Mouse (Mus musculus): Measurements from ENCODE around the gene Cntn5. TPM values are rescaled to one million over a fixed set of nuclear protein-coding genes. Genes with fewer than 3 reads are reported as not detected.

Gene Cntn5
- polyA plus RNA-seq, 1 experiment from 2014 or later: 0.67 TPM

GRCm38 (mm10) chr9:10384455-10384854 is 520.1 kb downstream of the Cntn5 start:
- WGBS: 28% methylated on average over 1 of the region's 1 CpGs
- no peak for ATAC-seq (ENCODE audit: borderline replicate concordance, extremely low read depth, low FRiP score, low TSS enrichment)
- no peak overlapping the region for H3K9ac ChIP-seq

GRCm38 (mm10) chr9:10383140-10383539 is 521.4 kb downstream of the Cntn5 start:
- Histone ChIP-seq H3K4me1 (no peaks in the 10 kb centered on the region), H3K9ac (no peak overlapping the region), H3K4me3 (no peak overlapping the region), H3K36me3 (no peaks in the 10 kb centered on the region), H3K4me2 (no peak overlapping the region), H3K9me3 (no peaks in the 10 kb centered on the region), H3K27ac (no peak overlapping the region), H3K27me3 (no peaks in the 10 kb centered on the region)
- no peak for ATAC-seq (ENCODE audit: borderline replicate concordance, extremely low read depth, low FRiP score, low TSS enrichment)

More at GRCm38 (mm10) chr9:10384455-10384854, 520.1 kb downstream of the Cntn5 start:
- Histone ChIP-seq H3K27ac (no peak overlapping the region), H3K4me2 (no peak overlapping the region), H3K36me3 (no peaks in the 10 kb centered on the region), H3K9me3 (no peaks in the 10 kb centered on the region), H3K4me1 (no peaks in the 10 kb centered on the region), H3K4me3 (no peak overlapping the region), H3K27me3 (no peaks in the 10 kb centered on the region)

- H3K4me1 ChIP-seq: no peaks in the 10 kb centered on the region
- 86% methylated on average over 4 of the region's 4 CpGs for WGBS
- H3K27ac ChIP-seq: no peak overlapping the region
- ATAC-seq (ENCODE audit: borderline replicate concordance, extremely low read depth, low FRiP score, low TSS enrichment): no peak
- H3K4me2 ChIP-seq: no peak overlapping the region
- H3K4me3 ChIP-seq: no peak overlapping the region
- H3K9ac ChIP-seq: no peak overlapping the region
- no peaks in the 10 kb centered on the region for H3K9me3 ChIP-seq
- H3K36me3 ChIP-seq: no peaks in the 10 kb centered on the region
- no peaks in the 10 kb centered on the region for H3K27me3 ChIP-seq
Measured at GRCm38 (mm10) chr9:10381701-10382100, 522.9 kb downstream of the Cntn5 start.

- Histone ChIP-seq H3K27ac (no peak overlapping the region), H3K27me3 (no peaks in the 10 kb centered on the region), H3K4me2 (no peak overlapping the region), H3K9me3 (no peaks in the 10 kb centered on the region), H3K9ac (no peak overlapping the region), H3K4me1 (no peaks in the 10 kb centered on the region), H3K36me3 (no peaks in the 10 kb centered on the region), H3K4me3 (no peak overlapping the region)
- no peak for ATAC-seq (ENCODE audit: borderline replicate concordance, extremely low read depth, low FRiP score, low TSS enrichment)
Measured at GRCm38 (mm10) chr9:10376261-10376660, 528.3 kb downstream of the Cntn5 start.

GRCm38 (mm10) chr9:10368971-10369370 is 535.6 kb downstream of the Cntn5 start:
- ATAC-seq (ENCODE audit: borderline replicate concordance, extremely low read depth, low FRiP score, low TSS enrichment): no peak
- Histone ChIP-seq H3K4me1 (no peaks in the 10 kb centered on the region), H3K4me2 (no peak overlapping the region), H3K36me3 (no peaks in the 10 kb centered on the region), H3K9me3 (no peaks in the 10 kb centered on the region), H3K27ac (no peak overlapping the region), H3K27me3 (no peaks in the 10 kb centered on the region), H3K4me3 (no peak overlapping the region), H3K9ac (no peak overlapping the region)
- WGBS: 58% methylated on average over 5 of the region's 5 CpGs

GRCm38 (mm10) chr9:10368410-10368809 is 536.2 kb downstream of the Cntn5 start:
- no peaks in the 10 kb centered on the region for H3K9me3 ChIP-seq
- H3K4me2 ChIP-seq: no peak overlapping the region

GRCm38 (mm10) chr9:10366246-10366955 is 538.2 kb downstream of the Cntn5 start:
- Histone ChIP-seq H3K4me2 (no peak overlapping the region), H3K36me3 (no peaks in the 10 kb centered on the region), H3K4me3 (no peak overlapping the region), H3K4me1 (no peaks in the 10 kb centered on the region), H3K9me3 (no peaks in the 10 kb centered on the region), H3K27me3 (no peaks in the 10 kb centered on the region), H3K27ac (no peak overlapping the region), H3K9ac (no peak overlapping the region)
- 63% methylated on average over 6 of the region's 6 CpGs for WGBS
- peak; percentile 27; the same call in 1 of the 2 replicates for ATAC-seq (ENCODE audit: borderline replicate concordance, extremely low read depth, low FRiP score, low TSS enrichment)

More at GRCm38 (mm10) chr9:10368410-10368809, 536.2 kb downstream of the Cntn5 start:
- H3K4me1 ChIP-seq: no peaks in the 10 kb centered on the region
- ATAC-seq (ENCODE audit: borderline replicate concordance, extremely low read depth, low FRiP score, low TSS enrichment): no peak
- no peaks in the 10 kb centered on the region for H3K36me3 ChIP-seq
- 39% methylated on average over 1 of the region's 1 CpGs for WGBS
- no peaks in the 10 kb centered on the region for H3K27me3 ChIP-seq
- H3K4me3 ChIP-seq: no peak overlapping the region
- H3K9ac ChIP-seq: no peak overlapping the region
- no peak overlapping the region for H3K27ac ChIP-seq

GRCm38 (mm10) chr9:10350909-10351655 is 553.5 kb downstream of the Cntn5 start:
- Histone ChIP-seq H3K4me1 (no peaks in the 10 kb centered on the region), H3K36me3 (no peaks in the 10 kb centered on the region), H3K4me2 (no peak overlapping the region), H3K9ac (no peak overlapping the region), H3K4me3 (no peak overlapping the region), H3K9me3 (no peaks in the 10 kb centered on the region), H3K27ac (no peak overlapping the region), H3K27me3 (no peaks in the 10 kb centered on the region)
- 81% methylated on average over 4 of the region's 4 CpGs for WGBS
- no peak for ATAC-seq (ENCODE audit: borderline replicate concordance, extremely low read depth, low FRiP score, low TSS enrichment)

- no peaks in the 10 kb centered on the region for H3K4me1 ChIP-seq
- H3K9me3 ChIP-seq: no peaks in the 10 kb centered on the region
- ATAC-seq (ENCODE audit: borderline replicate concordance, extremely low read depth, low FRiP score, low TSS enrichment): no peak
- no peak overlapping the region for H3K27ac ChIP-seq
- no peaks in the 10 kb centered on the region for H3K36me3 ChIP-seq
- WGBS: 86% methylated on average over 11 of the region's 11 CpGs
- no peak overlapping the region for H3K4me3 ChIP-seq
- H3K9ac ChIP-seq: no peak overlapping the region
- H3K4me2 ChIP-seq: no peak overlapping the region
- no peaks in the 10 kb centered on the region for H3K27me3 ChIP-seq
Measured at GRCm38 (mm10) chr9:10348741-10349140, 555.8 kb downstream of the Cntn5 start.

GRCm38 (mm10) chr9:10348222-10348621 is 556.4 kb downstream of the Cntn5 start:
- H3K4me3 ChIP-seq: no peak overlapping the region
- ATAC-seq (ENCODE audit: borderline replicate concordance, extremely low read depth, low FRiP score, low TSS enrichment): peak; percentile 52; the same call in 1 of the 2 replicates
- H3K27ac ChIP-seq: no peak overlapping the region
- no peaks in the 10 kb centered on the region for H3K9me3 ChIP-seq
- no peaks in the 10 kb centered on the region for H3K4me1 ChIP-seq
- no peak overlapping the region for H3K4me2 ChIP-seq
- H3K36me3 ChIP-seq: no peaks in the 10 kb centered on the region
- WGBS: 33% methylated on average over 4 of the region's 4 CpGs
- H3K27me3 ChIP-seq: no peaks in the 10 kb centered on the region
- H3K9ac ChIP-seq: no peak overlapping the region

- no peak overlapping the region for H3K9ac ChIP-seq
- no peaks in the 10 kb centered on the region for H3K36me3 ChIP-seq
- H3K27ac ChIP-seq: no peak overlapping the region
- no peak overlapping the region for H3K4me3 ChIP-seq
- no peak overlapping the region for H3K4me2 ChIP-seq
- no peak for ATAC-seq (ENCODE audit: borderline replicate concordance, extremely low read depth, low FRiP score, low TSS enrichment)
- no peaks in the 10 kb centered on the region for H3K9me3 ChIP-seq
- H3K4me1 ChIP-seq: no peaks in the 10 kb centered on the region
- H3K27me3 ChIP-seq: no peaks in the 10 kb centered on the region
Measured at GRCm38 (mm10) chr9:10340751-10341150, 563.8 kb downstream of the Cntn5 start.

GRCm38 (mm10) chr9:10339716-10340115 is 564.9 kb downstream of the Cntn5 start:
- no peak for ATAC-seq (ENCODE audit: borderline replicate concordance, extremely low read depth, low FRiP score, low TSS enrichment)
- Histone ChIP-seq H3K4me2 (no peak overlapping the region), H3K36me3 (no peaks in the 10 kb centered on the region), H3K27me3 (no peaks in the 10 kb centered on the region), H3K27ac (no peak overlapping the region), H3K4me3 (no peak overlapping the region), H3K9me3 (no peaks in the 10 kb centered on the region), H3K9ac (no peak overlapping the region), H3K4me1 (no peaks in the 10 kb centered on the region)
- 82% methylated on average over 1 of the region's 1 CpGs for WGBS

Data from lung, embryonic 15.5 days (tissue).